Mouse (Mus musculus) erythroblast, embryonic 14.5 days (primary cell): ENCODE measurements around the gene Fam19a4.

Experiments used
- GATA1 ChIP-seq: IDR thresholded peaks from 2 replicates; pipeline ENCODE4 v1.6.1; 2012; ENCODE audit warnings: low read length, inconsistent platforms, mixed read lengths
- TAL1 ChIP-seq: IDR thresholded peaks from 3 replicates; pipeline ENCODE4 v1.6.1; 2012; ENCODE audit warnings: low read length, inconsistent platforms, mixed read lengths

DNA sequence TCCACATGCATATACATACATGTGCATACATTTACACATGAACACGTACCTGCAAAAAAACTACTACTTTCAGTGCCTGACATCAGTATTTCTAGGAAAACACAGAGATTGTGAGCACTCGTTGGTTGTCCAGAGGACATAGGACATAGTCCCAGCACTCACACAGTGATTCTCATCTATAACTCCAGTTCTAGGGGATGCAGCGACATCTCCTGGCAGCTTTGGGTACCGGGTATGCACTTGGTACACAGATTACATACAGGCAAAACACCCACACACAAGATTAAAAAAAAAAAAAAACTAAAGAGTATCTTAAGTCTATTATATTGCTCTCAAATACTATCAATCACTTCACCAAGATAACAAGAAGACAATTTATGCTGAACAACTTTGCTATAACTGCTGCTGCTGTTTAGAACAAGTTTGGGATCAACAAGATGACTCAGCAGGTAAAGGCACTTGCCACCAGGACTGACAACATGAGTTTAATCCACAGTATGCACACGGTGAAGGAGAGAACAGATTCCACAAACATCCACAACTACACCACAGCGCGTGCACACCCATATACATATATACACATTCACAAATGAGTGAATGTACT lies 64.6 kb downstream of the Fam19a4 start:
- TF ChIP-seq TAL1 (no peak), GATA1 (no peak)
